Mouse (Mus musculus) hindbrain, embryonic 16.5 days (tissue): Measurements from ENCODE around the gene Maml2. TPM values are rescaled to one million over a fixed set of nuclear protein-coding genes. Genes with fewer than 3 reads are reported as not detected.

Experiments used
- ATAC-seq: fragments of 200-750 bp; cut with Nextera tagmentation; 2 replicates; pipeline ENCODE4 v1.8.0; 2017; ENCODE audit warnings: moderate TSS enrichment, moderate library complexity
- H3K27ac ChIP-seq: fragments of 300-500 bp; sonication (generic); 2 replicates; pipeline ENCODE4 v1.5.1; 2014; ENCODE audit warnings: low read depth, mild to moderate bottlenecking, control low read depth, low read length, moderate library complexity
- H3K27me3 ChIP-seq: fragments of 300-500 bp; sonication (generic); replicated peaks from 2 replicates; pipeline ENCODE4 v1.6.1; 2014; ENCODE audit warnings: low read length; ENCODE audit not compliant: control insufficient read depth, insufficient read depth
- H3K36me3 ChIP-seq: fragments of 300-500 bp; sonication (generic); 2 replicates; pipeline ENCODE4 v1.6.1; 2014; ENCODE audit warnings: mild to moderate bottlenecking, low read length, moderate library complexity, mixed read lengths; ENCODE audit not compliant: control insufficient read depth, insufficient read depth
- H3K4me1 ChIP-seq: fragments of 300-500 bp; sonication (generic); 2 replicates; pipeline ENCODE4 v1.6.1; 2014; ENCODE audit warnings: low read depth, low read length; ENCODE audit not compliant: control insufficient read depth, insufficient read depth
- H3K4me2 ChIP-seq: fragments of 300-500 bp; sonication (generic); 2 replicates; pipeline ENCODE4 v1.6.1; 2014; ENCODE audit warnings: mild to moderate bottlenecking, low read length, control low read depth, moderate library complexity
- H3K4me3 ChIP-seq: fragments of 300-500 bp; sonication (generic); 2 replicates; pipeline ENCODE4 v1.5.1; 2014; ENCODE audit warnings: mild to moderate bottlenecking, low read length, control low read depth, moderate library complexity
- H3K9ac ChIP-seq: fragments of 300-500 bp; sonication (generic); 2 replicates; pipeline ENCODE4 v1.6.1; 2014; ENCODE audit warnings: low read depth, mild to moderate bottlenecking, control low read depth, low read length, moderate library complexity
- H3K9me3 ChIP-seq: fragments of 300-500 bp; sonication (generic); 2 replicates; pipeline ENCODE4 v1.6.1; 2014; ENCODE audit warnings: mild to moderate bottlenecking, low read length, moderate library complexity; ENCODE audit not compliant: control insufficient read depth
- WGBS: fragments of 180-500 bp; shearing (Covaris S2); extraction: QIAGEN DNeasy Blood & Tissue Kit; methylation state at CpG from one replicate; pipeline ENCODE4 v1.1.7; 2014; 5-methylcytosine and 5-hydroxymethylcytosine counted together
- polyA plus RNA-seq: library from polyadenylated mRNA; unstranded; fragments of >200 nt; fragmentation: Nextera tagmentation; extraction: Ambion mirVana; gene quantifications from 2 replicates; pipeline ENCODE4 v1.2.1, GENCODE M21; 2015

Gene Maml2
- polyA plus RNA-seq, 1 experiment from 2014 or later: 10.8 TPM

DNA sequence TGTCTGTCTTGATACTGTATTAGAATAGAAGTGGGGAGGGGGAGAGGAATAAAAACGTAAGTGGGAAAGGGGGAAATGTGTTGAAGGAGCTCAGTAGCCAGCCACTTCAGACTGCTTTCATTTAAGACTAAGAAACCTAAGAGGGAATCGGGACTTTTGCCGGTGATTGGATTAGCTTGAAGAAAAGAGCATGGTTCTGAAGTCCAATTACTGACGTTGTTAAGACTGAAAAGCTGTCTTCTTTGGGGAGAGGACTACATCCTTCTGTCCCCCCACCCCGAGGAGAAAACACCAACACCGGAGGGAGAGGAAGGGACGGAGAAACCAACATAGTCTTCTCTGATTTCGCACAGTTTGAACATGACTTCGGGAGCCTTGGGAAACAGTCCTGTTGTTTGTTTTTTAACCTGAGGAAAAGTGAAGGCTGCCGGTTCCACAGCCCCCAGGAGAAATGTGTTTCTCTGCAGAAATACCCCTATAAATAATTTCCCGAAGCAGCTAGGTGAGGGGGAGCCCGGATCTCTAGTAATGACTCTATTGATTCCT is 562 bp upstream of the Maml2 start:
- H3K4me2 ChIP-seq: peak overlapping the region; percentile 93
- under 1% methylated on average over 12 of the region's 12 CpGs for WGBS
- no peaks in the 10 kb centered on the region for H3K36me3 ChIP-seq
- peaks cover 32% of the 10 kb centered on the region for H3K4me1 ChIP-seq
- H3K9me3 ChIP-seq: no peaks in the 10 kb centered on the region
- peak overlapping the region; percentile 49 for H3K27ac ChIP-seq
- no peaks in the 10 kb centered on the region for H3K27me3 ChIP-seq
- ATAC-seq: no peak
- peak overlapping the region; percentile 64 for H3K4me3 ChIP-seq
- peak overlapping the region; percentile 81 for H3K9ac ChIP-seq

- Histone ChIP-seq H3K36me3 (no peaks in the 10 kb centered on the region), H3K27me3 (no peaks in the 10 kb centered on the region), H3K9ac (peak overlapping the region; percentile 81), H3K27ac (no peak overlapping the region), H3K4me2 (peak overlapping the region; percentile 93), H3K9me3 (no peaks in the 10 kb centered on the region), H3K4me3 (peak overlapping the region; percentile 64), H3K4me1 (peaks cover 38% of the 10 kb centered on the region)
- WGBS: 20% methylated on average over 9 of the region's 9 CpGs
- ATAC-seq: no peak
Measured at GRCm38 (mm10) chr9:13298513-13298878, 739 bp downstream of the Maml2 start.

GRCm38 (mm10) chr9:13299190-13299589 is 1.4 kb downstream of the Maml2 start:
- Histone ChIP-seq H3K9me3 (no peaks in the 10 kb centered on the region), H3K27ac (peak overlapping the region; percentile 15), H3K4me2 (peak overlapping the region; percentile 93), H3K4me1 (peaks cover 45% of the 10 kb centered on the region), H3K9ac (peak overlapping the region; percentile 81; the same call in 1 of the 2 replicates), H3K4me3 (peak overlapping the region; percentile 64), H3K27me3 (no peaks in the 10 kb centered on the region), H3K36me3 (no peaks in the 10 kb centered on the region)
- ATAC-seq: no peak
- WGBS: 60% methylated on average over 6 of the region's 6 CpGs

- ATAC-seq: no peak
- peak overlapping the region; percentile 42; the same call in 1 of the 2 replicates for H3K9ac ChIP-seq
- H3K27me3 ChIP-seq: no peaks in the 10 kb centered on the region
- H3K4me3 ChIP-seq: peak overlapping the region; percentile 64
- H3K4me1 ChIP-seq: peaks cover 46% of the 10 kb centered on the region
- H3K9me3 ChIP-seq: no peaks in the 10 kb centered on the region
- no peaks in the 10 kb centered on the region for H3K36me3 ChIP-seq
- WGBS: 26% methylated on average over 3 of the region's 3 CpGs
- peak overlapping the region; percentile 15 for H3K27ac ChIP-seq
- peak overlapping the region; percentile 93 for H3K4me2 ChIP-seq
Measured at GRCm38 (mm10) chr9:13300041-13300441, 2.3 kb downstream of the Maml2 start.

- Histone ChIP-seq H3K4me1 (peaks cover 46% of the 10 kb centered on the region), H3K9ac (peak overlapping the region; percentile 29; the same call in 1 of the 2 replicates), H3K4me3 (peak overlapping the region; percentile 64), H3K27ac (peak overlapping the region; percentile 3), H3K9me3 (no peaks in the 10 kb centered on the region), H3K36me3 (no peaks in the 10 kb centered on the region), H3K27me3 (no peaks in the 10 kb centered on the region), H3K4me2 (peak overlapping the region; percentile 93)
- ATAC-seq: no peak
- 47% methylated on average over 9 of the region's 9 CpGs for WGBS
Measured at GRCm38 (mm10) chr9:13300891-13301782, 3.4 kb downstream of the Maml2 start.

DNA sequence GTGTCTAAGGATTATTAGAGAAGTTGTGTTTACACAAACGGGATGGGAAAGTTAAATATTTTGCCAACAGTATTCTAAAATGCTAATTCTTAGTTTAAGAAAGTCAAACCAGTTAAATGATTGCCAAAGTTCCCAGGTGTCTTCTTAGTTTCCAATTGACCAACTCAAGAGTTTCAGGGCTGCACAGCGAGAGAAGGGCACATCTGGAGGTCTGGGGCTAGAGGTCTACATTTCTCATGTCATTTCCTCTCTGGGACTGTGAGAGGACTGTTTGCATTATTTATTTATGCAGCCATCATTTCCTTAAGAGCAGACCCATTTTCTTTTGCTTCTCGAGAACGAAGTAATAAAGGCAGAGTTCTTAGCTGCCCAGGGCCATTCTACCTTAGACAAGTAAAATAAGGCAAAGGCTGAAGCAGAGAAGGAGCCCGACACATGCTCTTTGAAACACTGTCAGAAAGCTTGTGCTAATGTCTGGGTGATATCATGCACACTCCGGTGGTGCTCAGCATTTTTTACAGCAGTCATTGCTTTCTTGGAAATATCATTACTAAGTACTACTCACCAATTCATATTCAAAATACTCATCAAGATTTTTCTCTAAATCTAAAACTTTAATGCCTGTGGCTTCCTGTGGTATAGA is 4.5 kb downstream of the Maml2 start:
- Histone ChIP-seq H3K27ac (no peak overlapping the region), H3K4me3 (no peak overlapping the region), H3K9me3 (no peaks in the 10 kb centered on the region), H3K27me3 (no peaks in the 10 kb centered on the region), H3K4me1 (peaks cover 49% of the 10 kb centered on the region), H3K36me3 (no peaks in the 10 kb centered on the region), H3K9ac (no peak overlapping the region), H3K4me2 (peak overlapping the region; percentile 93)
- 39% methylated on average over 6 of the region's 6 CpGs for WGBS
- ATAC-seq: no peak

- no peak overlapping the region for H3K9ac ChIP-seq
- no peak overlapping the region for H3K4me2 ChIP-seq
- peaks cover 51% of the 10 kb centered on the region for H3K4me1 ChIP-seq
- ATAC-seq: no peak
- no peak overlapping the region for H3K27ac ChIP-seq
- no peaks in the 10 kb centered on the region for H3K27me3 ChIP-seq
- no peaks in the 10 kb centered on the region for H3K36me3 ChIP-seq
- H3K9me3 ChIP-seq: no peaks in the 10 kb centered on the region
- H3K4me3 ChIP-seq: no peak overlapping the region
- WGBS: 20% methylated on average over 5 of the region's 5 CpGs
Measured at GRCm38 (mm10) chr9:13303099-13303771, 5.5 kb downstream of the Maml2 start.

DNA sequence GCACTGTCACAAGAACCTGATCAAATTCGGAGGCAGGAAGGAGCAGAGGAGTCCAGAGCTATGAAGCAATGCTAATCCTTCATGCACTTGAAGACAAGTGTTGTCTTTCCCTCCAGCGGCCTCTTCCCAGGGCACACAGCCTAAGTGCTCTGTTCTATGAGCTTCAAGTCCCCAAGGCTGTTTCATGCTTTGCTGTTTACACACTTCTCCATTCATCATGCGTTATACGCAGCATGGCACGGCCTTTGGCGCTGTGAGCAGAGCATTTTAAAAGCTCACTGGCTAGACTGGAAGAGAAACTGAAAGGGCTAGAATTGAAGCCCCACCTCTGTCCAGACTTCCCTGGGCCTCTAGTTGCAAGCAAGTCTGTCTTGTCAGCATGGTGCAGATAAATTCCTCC is 6.2 kb downstream of the Maml2 start:
- no peak overlapping the region for H3K9ac ChIP-seq
- H3K27me3 ChIP-seq: no peaks in the 10 kb centered on the region
- 0 out of 2 replicates have a peak, but pooled peaks have one; percentile 19 for ATAC-seq
- H3K27ac ChIP-seq: peak overlapping the region; percentile 31; the same call in 1 of the 2 replicates
- H3K4me2 ChIP-seq: no peak overlapping the region
- no peak overlapping the region for H3K4me3 ChIP-seq
- H3K4me1 ChIP-seq: peaks cover 55% of the 10 kb centered on the region
- 26% methylated on average over 6 of the region's 6 CpGs for WGBS
- H3K36me3 ChIP-seq: no peaks in the 10 kb centered on the region
- no peaks in the 10 kb centered on the region for H3K9me3 ChIP-seq
